Mouse (Mus musculus) limb, embryonic 11.5 days (tissue): ENCODE measurements around the gene C330021F23Rik. TPM values are rescaled to one million over a fixed set of nuclear protein-coding genes. Genes with fewer than 3 reads are reported as not detected.
A peak's percentile ranks its signal among the peaks of the same experiment; 100 is the strongest.

Experiments used
- ATAC-seq: fragments of 200-750 bp; cut with Nextera tagmentation; 2 replicates; pipeline ENCODE4 v1.8.0; 2017; ENCODE audit warnings: low read depth; ENCODE audit not compliant: insufficient number of reproducible peaks, low FRiP score, low TSS enrichment
- DNase-seq: peaks from one replicate; pipeline ENCODE4 v3.0.0-alpha.2; 2015; ENCODE audit warnings: low spot score
- H3K27ac ChIP-seq: fragments of 300-500 bp; sonication (generic); replicated peaks from 2 replicates; pipeline ENCODE4 v1.5.1; 2014; ENCODE audit warnings: low read depth, mild to moderate bottlenecking, low read length
- H3K27me3 ChIP-seq: fragments of 300-500 bp; sonication (generic); 2 replicates; pipeline ENCODE4 v1.6.1; 2014; ENCODE audit warnings: mild to moderate bottlenecking, low read length, mixed read lengths; ENCODE audit not compliant: control insufficient read depth, insufficient read depth
- H3K36me3 ChIP-seq: fragments of 300-500 bp; sonication (generic); 2 replicates; pipeline ENCODE4 v1.6.1; 2014; ENCODE audit warnings: mild to moderate bottlenecking, low read length, moderate library complexity, mixed read lengths; ENCODE audit not compliant: control insufficient read depth, insufficient read depth
- H3K4me1 ChIP-seq: fragments of 300-500 bp; sonication (generic); 2 replicates; pipeline ENCODE4 v1.6.1; 2014; ENCODE audit warnings: low read length, mixed read lengths; ENCODE audit not compliant: control insufficient read depth, insufficient read depth
- H3K4me2 ChIP-seq: fragments of 300-500 bp; sonication (generic); 2 replicates; pipeline ENCODE4 v1.6.1; 2014; ENCODE audit warnings: low read depth, mild to moderate bottlenecking, moderate library complexity; ENCODE audit not compliant: severe bottlenecking
- H3K4me3 ChIP-seq: fragments of 300-500 bp; sonication (generic); 2 replicates; pipeline ENCODE4 v1.5.1; 2014; ENCODE audit warnings: low read depth, low read length
- H3K9ac ChIP-seq: fragments of 300-500 bp; sonication (generic); 2 replicates; pipeline ENCODE4 v1.6.1; 2014; ENCODE audit warnings: mild to moderate bottlenecking, low read length
- H3K9me3 ChIP-seq: fragments of 300-500 bp; sonication (generic); 2 replicates; pipeline ENCODE4 v1.6.1; 2016; ENCODE audit warnings: low read length; ENCODE audit not compliant: control insufficient read depth
- WGBS: fragments of 180-500 bp; shearing (Covaris S2); extraction: QIAGEN DNeasy Blood & Tissue Kit; methylation state at CpG from one replicate; pipeline ENCODE4 v1.1.7; 2014; 5-methylcytosine and 5-hydroxymethylcytosine counted together
- polyA plus RNA-seq: library from polyadenylated mRNA; unstranded; fragments of >200 nt; fragmentation: Nextera tagmentation; extraction: Ambion mirVana; gene quantifications from 2 replicates; pipeline ENCODE4 v1.2.1, GENCODE M21; 2014

The C330021F23Rik gene
- polyA plus RNA-seq, 1 experiment from 2014 or later, result 3.9 TPM

DNA sequence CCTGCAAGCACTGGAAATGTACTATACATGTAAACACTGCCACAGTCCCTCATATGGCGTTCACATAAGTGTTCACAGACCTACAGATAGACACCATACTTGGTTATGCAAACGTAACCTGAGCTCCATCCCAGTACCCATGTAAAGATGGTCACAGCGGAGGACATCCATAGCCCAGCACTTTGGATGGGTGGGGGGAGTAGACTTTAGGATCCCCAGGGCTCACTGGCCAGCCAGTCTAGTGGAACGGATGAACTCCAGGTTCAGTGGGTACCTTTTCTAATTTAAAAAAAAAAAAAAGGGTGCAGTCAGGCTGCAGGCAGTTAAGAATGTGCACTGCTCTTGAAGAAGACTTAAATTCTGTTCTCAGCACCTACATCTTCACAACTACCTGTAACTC, 27.7 kb upstream of the C330021F23Rik start:
- WGBS, result 91% methylated on average over 4 of the region's 4 CpGs
- H3K27me3 ChIP-seq, result no peaks in the 10 kb centered on the region

DNA sequence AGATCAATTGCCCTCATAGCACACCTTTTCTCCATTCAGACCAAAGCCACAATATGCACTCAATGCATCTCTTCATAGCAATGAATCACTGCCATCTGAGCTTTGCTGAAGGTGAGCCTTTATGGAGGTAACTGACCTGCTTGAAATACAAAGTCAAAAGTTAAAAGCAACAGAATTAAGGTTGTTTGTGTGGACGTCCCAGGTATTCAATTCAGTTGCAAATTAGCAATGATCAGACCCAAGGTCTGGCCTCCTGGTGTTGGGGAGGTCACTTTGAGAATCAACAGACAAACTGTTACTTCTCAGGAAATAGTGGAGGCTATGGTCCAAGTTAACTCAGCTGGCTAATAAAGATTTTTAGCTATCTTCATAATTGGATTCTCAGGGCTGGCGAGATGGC, 21.3 kb upstream of the C330021F23Rik start:
- no peaks in the 10 kb centered on the region for H3K27me3 ChIP-seq
- ATAC-seq (no peak), DNase-seq (no peak)
- no peak overlapping the region for H3K27ac ChIP-seq
- peaks cover 2% of the 10 kb centered on the region; the same call in 1 of the 2 replicates for H3K36me3 ChIP-seq
- WGBS, result 87% methylated on average over 2 of the region's 2 CpGs
- H3K4me3 ChIP-seq, result no peak overlapping the region
- no peaks in the 10 kb centered on the region for H3K4me1 ChIP-seq
- H3K9me3 ChIP-seq, result no peaks in the 10 kb centered on the region
- H3K4me2 ChIP-seq, result no peak overlapping the region
- no peak overlapping the region for H3K9ac ChIP-seq

More for the DNA sequence above, 27.7 kb upstream of the C330021F23Rik start:
- H3K4me2 ChIP-seq, result no peak overlapping the region
- ATAC-seq (no peak), DNase-seq (no peak)
- H3K4me3 ChIP-seq, result no peak overlapping the region
- H3K27ac ChIP-seq, result no peak overlapping the region
- H3K4me1 ChIP-seq, result no peaks in the 10 kb centered on the region
- no peak overlapping the region for H3K9ac ChIP-seq
- no peaks in the 10 kb centered on the region for H3K9me3 ChIP-seq
- H3K36me3 ChIP-seq, result peaks cover 7% of the 10 kb centered on the region; the same call in 1 of the 2 replicates

DNA sequence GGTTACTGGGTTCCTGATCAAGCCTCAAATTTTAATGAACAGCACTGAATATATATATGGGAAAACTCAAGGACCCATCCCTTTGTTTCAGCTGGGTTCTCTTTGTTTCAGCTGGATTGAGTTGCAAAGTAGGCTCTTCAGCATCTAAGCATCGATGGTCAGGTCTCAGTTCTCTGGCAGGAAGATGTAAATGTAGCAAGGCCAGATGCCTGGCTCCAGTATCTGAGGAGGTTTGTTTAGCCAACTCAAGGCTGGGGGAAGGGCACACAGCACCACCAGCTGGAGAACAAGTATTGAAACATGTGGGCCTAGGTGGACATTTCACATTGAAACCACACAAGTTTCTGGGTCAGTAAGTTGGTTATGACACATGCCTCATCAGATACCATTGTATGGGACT, 15.6 kb upstream of the C330021F23Rik start:
- Histone ChIP-seq H3K9me3 (no peaks in the 10 kb centered on the region), H3K4me1 (no peaks in the 10 kb centered on the region), H3K27me3 (no peaks in the 10 kb centered on the region), H3K9ac (no peak overlapping the region), H3K27ac (no peak overlapping the region), H3K4me3 (no peak overlapping the region), H3K4me2 (no peak overlapping the region), H3K36me3 (no peaks in the 10 kb centered on the region)
- WGBS, result 87% methylated on average over 1 of the region's 1 CpGs
- DNase-seq (no peak), ATAC-seq (no peak)

DNA sequence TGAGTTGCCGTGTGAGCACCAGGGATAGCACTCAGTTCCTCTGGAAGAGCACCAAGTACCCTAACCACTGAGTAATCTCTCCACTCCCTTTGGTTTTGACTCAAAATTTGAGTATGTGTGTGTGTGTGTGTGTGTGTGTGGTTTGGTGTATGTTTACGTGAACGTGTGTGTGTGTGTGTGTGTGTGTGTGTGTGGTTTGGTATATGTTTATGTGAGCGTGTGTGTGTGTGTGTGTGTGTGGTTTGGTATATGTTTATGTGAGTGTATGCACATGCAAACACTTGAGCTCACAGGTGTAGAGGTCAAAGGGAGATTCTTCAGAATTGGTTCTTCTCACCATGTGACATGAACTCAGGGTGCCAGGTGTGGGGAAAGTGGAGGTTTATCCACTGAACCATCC, 11.7 kb upstream of the C330021F23Rik start:
- H3K27ac ChIP-seq, result no peak overlapping the region
- DNase-seq, result no peak

DNA sequence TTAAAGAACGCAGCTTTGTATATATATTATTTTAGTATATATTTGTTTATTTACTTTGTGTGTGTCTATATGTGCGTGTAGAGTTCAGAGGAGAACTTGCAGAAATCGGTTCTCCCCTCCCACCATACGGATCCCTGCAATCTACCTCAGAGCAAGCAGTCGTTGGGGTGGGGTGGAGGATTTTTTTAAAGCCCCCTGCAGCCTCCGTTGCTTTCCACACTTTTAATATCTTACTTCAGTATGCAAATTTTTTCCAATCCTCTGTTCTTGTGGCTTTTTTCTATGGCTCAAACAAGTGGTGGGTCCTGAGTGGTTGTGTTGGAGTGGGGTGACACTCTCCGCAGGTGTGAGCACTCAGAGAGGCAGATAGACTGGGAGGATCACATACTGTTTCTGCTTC, 588 bp downstream of the C330021F23Rik start:
- Histone ChIP-seq H3K27ac (no peak overlapping the region), H3K9me3 (no peaks in the 10 kb centered on the region), H3K4me2 (peak overlapping the region; percentile 25; the same call in 1 of the 2 replicates), H3K4me3 (0 out of 2 replicates have a peak overlapping the region, but pooled peaks have one; percentile 14), H3K27me3 (no peaks in the 10 kb centered on the region), H3K36me3 (no peaks in the 10 kb centered on the region), H3K4me1 (no peaks in the 10 kb centered on the region), H3K9ac (no peak overlapping the region)
- DNase-seq (no peak), ATAC-seq (no peak)
- WGBS, result 10% methylated on average over 7 of the region's 7 CpGs

More for the DNA sequence above, 11.7 kb upstream of the C330021F23Rik start:
- H3K27me3 ChIP-seq, result no peaks in the 10 kb centered on the region
- no peak overlapping the region for H3K9ac ChIP-seq
- H3K4me3 ChIP-seq, result no peak overlapping the region
- no peak overlapping the region for H3K4me2 ChIP-seq
- WGBS, result 75% methylated on average over 4 of the region's 4 CpGs
- H3K4me1 ChIP-seq, result no peaks in the 10 kb centered on the region
- peak; percentile 95 for ATAC-seq
- no peaks in the 10 kb centered on the region for H3K9me3 ChIP-seq
- no peaks in the 10 kb centered on the region for H3K36me3 ChIP-seq

DNA sequence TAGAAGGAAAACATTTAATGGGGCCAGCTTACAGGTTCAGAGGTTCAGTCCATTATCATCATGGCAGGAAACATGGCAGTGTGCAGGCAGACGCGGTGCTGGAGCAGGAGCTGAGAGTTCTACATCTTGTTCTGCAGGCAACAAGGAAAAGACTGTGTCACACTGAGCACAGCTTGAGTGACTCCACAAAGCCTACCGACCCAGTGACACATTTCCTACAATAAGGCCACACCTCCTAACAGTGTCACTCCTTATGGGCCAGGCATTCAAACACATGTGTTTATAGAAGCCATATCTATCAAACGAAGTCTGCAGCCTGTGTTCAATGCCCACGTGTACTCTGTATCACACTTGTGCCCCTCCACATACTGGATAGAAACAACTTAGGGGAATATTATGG, 2.0 kb downstream of the C330021F23Rik start:
- no peak for ATAC-seq
- no peaks in the 10 kb centered on the region for H3K36me3 ChIP-seq
- H3K27me3 ChIP-seq, result no peaks in the 10 kb centered on the region
- no peak overlapping the region for H3K27ac ChIP-seq
- no peak for DNase-seq
- 92% methylated on average over 5 of the region's 5 CpGs for WGBS
- no peak overlapping the region for H3K9ac ChIP-seq
- no peaks in the 10 kb centered on the region for H3K9me3 ChIP-seq
- no peaks in the 10 kb centered on the region for H3K4me1 ChIP-seq
- H3K4me3 ChIP-seq, result no peak overlapping the region
- no peak overlapping the region for H3K4me2 ChIP-seq

DNA sequence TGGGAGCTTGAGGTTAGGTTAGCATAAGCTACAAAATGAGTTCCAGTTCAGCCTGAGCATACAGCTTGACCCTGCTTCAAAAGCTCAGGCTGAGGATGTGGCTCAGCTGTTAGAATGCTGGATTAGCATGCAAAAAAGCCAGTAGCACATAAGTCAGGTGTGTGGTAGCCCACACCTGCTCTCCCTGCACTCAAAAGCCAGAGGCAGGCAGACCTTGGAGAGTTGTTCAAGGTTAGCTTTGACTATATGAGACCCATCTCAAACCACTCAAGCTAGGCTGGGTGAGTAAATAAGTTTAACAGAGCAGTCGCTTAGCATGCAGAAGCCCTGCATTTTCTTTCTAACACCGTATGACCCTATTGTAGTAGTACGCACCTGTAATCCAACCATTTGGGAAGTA, 6.8 kb downstream of the C330021F23Rik start:
- no peak for DNase-seq
- H3K9ac ChIP-seq, result no peak overlapping the region
- H3K36me3 ChIP-seq, result no peaks in the 10 kb centered on the region
- no peak for ATAC-seq
- no peak overlapping the region for H3K4me2 ChIP-seq
- no peak overlapping the region for H3K27ac ChIP-seq
- H3K9me3 ChIP-seq, result no peaks in the 10 kb centered on the region
- 93% methylated on average over 3 of the region's 3 CpGs for WGBS
- H3K4me3 ChIP-seq, result no peak overlapping the region
- no peaks in the 10 kb centered on the region for H3K4me1 ChIP-seq
- H3K27me3 ChIP-seq, result no peaks in the 10 kb centered on the region

DNA sequence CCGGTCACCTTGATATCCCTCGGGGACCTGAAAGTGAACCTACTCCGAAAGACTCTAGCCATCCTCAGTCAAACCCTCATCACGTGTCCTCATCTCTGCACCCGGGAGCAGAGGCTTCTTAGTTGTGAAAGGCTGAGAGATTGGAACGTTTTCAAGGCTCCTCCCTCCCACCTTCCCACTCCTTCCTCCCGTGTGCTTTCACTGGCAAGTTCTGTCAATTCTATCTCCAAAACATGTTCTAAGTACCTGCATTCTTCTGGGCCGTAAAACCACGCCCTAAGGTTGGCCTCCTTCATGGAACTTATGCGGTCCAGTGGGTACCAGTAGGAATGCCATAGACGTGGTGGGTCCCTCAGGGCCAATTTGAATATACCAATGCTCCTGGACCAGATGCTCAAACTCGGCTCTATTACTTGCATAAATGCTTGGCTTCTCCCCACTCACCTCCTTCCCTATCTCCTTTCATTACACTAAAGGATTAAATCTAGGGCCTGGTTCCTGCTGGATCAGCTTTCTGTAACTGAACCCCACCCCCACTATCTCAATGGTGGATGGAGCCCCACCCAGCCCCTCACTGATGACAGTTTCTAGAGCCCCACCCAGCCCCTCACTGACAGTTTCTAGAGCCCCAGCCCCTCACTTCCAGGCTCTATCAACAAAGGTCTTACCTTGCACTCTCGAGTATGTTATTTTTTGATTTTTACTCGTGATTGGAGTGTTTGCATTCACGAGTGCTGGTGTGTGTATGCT, 8.6 kb downstream of the C330021F23Rik start:
- WGBS, result 80% methylated on average over 15 of the region's 15 CpGs

More for the DNA sequence above, 8.6 kb downstream of the C330021F23Rik start:
- Histone ChIP-seq H3K4me1 (no peaks in the 10 kb centered on the region), H3K9me3 (no peaks in the 10 kb centered on the region), H3K36me3 (no peaks in the 10 kb centered on the region), H3K4me2 (no peak overlapping the region), H3K27me3 (no peaks in the 10 kb centered on the region), H3K27ac (no peak overlapping the region), H3K9ac (no peak overlapping the region), H3K4me3 (no peak overlapping the region)
- ATAC-seq (no peak), DNase-seq (no peak)
